Mouse (Mus musculus) brain, embryonic 14.5 days (tissue): ENCODE results near the gene Ngdn. TPM values are rescaled to one million over a fixed set of nuclear protein-coding genes. Genes with fewer than 3 reads are reported as not detected.
A peak's percentile ranks its signal among the peaks of the same experiment; 100 is the strongest.

Source experiments
- DNase-seq: peaks from one replicate; pipeline ENCODE4 v3.0.0-alpha.2; 2011; ENCODE audit warnings: low read depth
- CTCF ChIP-seq: fragments of 200-500 bp; IDR thresholded peaks from 2 replicates; pipeline ENCODE4 v1.5.1; 2012; ENCODE audit warnings: inconsistent platforms, mild to moderate bottlenecking, moderate library complexity, borderline replicate concordance; ENCODE audit not compliant: insufficient read depth, insufficient read length; ENCODE audit errors: extremely low read depth
- POLR2A ChIP-seq: fragments of 200-500 bp; IDR thresholded peaks from 2 replicates; pipeline ENCODE4 v1.6.1; 2012; ENCODE audit warnings: mild to moderate bottlenecking, inconsistent platforms, borderline replicate concordance; ENCODE audit not compliant: poor library complexity, insufficient read depth, insufficient read length, severe bottlenecking; ENCODE audit errors: extremely low read depth
- polyA plus RNA-seq: library from polyadenylated mRNA; depleted of rRNA; stranded (reverse); fragments of >200 nt; gene quantifications from 2 replicates; pipeline ENCODE4 v1.2.3, GENCODE M21; 2012

Ngdn gene
- polyA plus RNA-seq, 1 experiment, result 44.4 TPM

DNA sequence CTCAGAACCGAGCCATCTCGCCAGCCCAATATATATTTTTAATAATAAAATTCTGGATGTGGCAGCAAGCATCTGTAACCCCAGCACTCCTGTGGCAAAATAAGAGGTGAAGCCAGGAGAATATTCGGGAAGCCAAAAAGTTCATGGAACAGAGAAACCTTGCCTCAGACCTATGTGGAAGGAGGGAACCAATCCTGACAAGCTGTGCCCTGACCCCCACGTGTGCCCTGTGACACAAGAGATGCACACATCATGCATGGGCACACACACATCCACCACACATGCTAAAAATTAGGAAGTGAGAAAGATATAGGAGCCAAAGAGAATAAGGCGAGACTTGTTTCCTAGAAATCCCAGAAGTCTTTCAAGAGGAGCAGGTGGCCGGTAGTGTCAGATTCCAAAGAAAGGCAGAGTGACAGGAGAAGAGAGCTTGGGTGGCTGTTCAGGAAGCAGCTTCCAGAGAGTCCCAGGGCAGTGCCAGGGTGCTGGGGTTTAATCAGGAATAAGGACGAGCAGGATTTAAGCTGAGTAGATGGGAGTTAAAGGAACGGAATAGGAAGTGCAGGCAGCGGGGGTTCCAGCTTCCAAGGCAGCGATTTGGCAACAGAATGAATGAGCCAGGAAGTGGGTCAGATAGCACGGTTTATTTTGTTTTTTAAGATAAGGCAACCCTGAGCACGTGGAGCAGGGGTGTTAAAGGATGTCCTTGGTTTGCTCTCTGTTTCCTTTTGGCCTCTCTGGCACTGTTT is 13.1 kb upstream of the Ngdn start:
- DNase-seq, result no peak
- no peak for TF ChIP-seq POLR2A

GRCm38 (mm10) chr14:55002687-55003120 is 12.6 kb upstream of the Ngdn start:
- no peak for DNase-seq
- no peak for TF ChIP-seq CTCF
- no peak for TF ChIP-seq POLR2A

GRCm38 (mm10) chr14:55003878-55004855 is 11.1 kb upstream of the Ngdn start:
- DNase-seq, result peak; percentile 71
- TF ChIP-seq CTCF (no peak), POLR2A (no peak)

DNA sequence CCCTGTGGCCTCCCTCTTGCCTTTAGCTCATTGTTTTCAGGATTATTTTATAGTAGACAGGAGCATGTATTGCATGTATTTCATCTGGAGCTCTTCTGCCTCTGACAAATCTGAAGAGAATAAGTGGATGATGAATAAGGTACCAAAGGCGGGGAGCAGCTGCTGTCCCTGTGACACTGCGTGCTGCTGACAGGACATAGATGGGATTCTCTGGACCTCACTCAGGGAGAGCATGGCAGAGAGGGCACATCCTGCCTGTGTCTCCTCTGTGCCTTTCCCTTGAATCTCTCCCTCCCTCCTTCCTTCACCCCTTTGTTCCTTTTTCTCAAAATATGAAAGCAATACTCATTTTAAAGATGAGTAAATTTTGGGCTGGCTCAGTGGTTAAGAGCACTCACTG is 9.7 kb upstream of the Ngdn start:
- no peak for DNase-seq
- no peak for TF ChIP-seq POLR2A
- TF ChIP-seq CTCF, result no peak

- DNase-seq, result no peak
- no peak for TF ChIP-seq POLR2A
- no peak for TF ChIP-seq CTCF
Observed at GRCm38 (mm10) chr14:55005967-55006366, 9.3 kb upstream of the Ngdn start.

- no peak for DNase-seq
- no peak for TF ChIP-seq POLR2A
- no peak for TF ChIP-seq CTCF
Observed at GRCm38 (mm10) chr14:55006541-55006940, 8.7 kb upstream of the Ngdn start.

DNA sequence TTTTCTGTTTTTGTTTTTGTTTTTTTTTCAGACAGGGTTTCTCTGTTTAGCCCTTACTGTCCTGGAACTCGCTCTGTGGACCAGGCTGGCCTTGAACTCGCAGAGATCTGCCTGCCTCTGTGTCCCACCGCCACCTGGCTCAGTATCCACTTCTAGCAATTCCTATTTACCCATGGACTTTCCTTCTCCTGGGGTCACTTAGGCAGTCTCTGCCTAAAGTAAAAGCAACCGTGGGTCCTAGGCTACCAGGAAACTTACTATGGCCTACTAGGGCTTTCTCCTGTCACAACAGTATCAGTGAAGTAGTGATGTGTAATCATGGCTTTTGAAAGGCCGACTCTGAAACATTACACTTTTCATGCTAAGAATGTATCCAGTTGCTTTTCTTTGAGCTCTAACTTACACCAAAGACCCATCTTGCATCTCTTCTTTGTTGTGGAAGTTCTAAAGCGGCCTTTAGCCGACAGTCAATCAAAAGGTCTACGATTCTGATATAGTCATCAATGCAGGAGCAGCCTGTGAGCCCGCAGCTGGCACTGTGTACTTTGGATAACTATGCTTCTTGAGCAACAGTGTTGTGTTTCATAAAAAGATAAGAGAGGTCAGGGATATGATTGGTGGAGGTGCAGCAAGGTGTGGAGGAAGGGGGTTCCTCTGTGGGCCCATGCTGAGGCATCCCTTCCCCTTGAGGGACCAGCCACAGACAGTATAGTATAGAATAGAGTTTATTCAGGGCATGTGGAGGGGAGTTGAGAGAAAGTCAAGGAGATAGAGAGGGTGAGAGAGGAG is 7.9 kb upstream of the Ngdn start:
- TF ChIP-seq POLR2A, result no peak
- TF ChIP-seq CTCF, result no peak
- no peak for DNase-seq

- no peak for DNase-seq
- no peak for TF ChIP-seq POLR2A
- no peak for TF ChIP-seq CTCF
Observed at GRCm38 (mm10) chr14:55008417-55008816, 6.8 kb upstream of the Ngdn start.

DNA sequence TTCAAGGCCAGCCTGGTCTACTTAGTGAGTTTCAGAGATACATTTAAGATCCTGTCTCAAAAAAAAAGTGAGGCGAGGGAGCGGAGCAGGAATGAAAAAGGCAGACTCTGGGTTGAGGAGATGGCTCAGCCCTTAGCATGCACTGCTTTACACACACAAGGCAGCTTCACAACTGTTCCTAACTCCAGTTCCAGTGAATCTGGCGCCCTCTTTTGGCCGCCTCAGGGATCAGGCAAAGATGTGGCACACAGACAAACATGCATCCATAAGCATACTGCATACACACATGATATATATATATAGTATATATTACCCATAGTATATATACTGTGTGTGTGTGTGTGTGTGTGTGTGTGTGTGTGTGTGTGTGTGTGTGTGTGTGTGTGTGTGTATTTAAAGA is 4.1 kb upstream of the Ngdn start:
- TF ChIP-seq CTCF (peak; percentile 47; the same call in 1 of the 2 replicates), POLR2A (no peak)
- peak; percentile 45 for DNase-seq

- DNase-seq, result no peak
- TF ChIP-seq POLR2A, result no peak
Observed at GRCm38 (mm10) chr14:55014591-55014990, 663 bp upstream of the Ngdn start.

DNA sequence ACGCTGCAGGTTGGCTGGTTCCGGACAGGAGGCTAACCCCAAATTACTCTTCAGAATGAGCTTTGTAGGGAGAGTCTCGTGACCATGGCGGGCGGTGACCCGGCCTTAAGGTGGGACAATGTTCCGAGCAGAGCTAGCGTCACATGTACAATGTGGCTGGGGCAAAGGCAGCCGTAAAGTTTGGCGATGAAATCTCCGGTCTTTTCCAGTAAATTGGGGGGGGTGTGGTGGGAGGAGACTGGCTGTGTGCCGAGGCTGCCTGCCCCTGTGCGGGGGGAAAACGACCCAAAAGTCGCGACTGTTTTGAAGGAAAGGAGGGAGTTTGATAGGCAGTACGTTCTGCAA is 485 bp downstream of the Ngdn start:
- TF ChIP-seq CTCF (no peak), POLR2A (no peak)
- DNase-seq, result no peak

DNA sequence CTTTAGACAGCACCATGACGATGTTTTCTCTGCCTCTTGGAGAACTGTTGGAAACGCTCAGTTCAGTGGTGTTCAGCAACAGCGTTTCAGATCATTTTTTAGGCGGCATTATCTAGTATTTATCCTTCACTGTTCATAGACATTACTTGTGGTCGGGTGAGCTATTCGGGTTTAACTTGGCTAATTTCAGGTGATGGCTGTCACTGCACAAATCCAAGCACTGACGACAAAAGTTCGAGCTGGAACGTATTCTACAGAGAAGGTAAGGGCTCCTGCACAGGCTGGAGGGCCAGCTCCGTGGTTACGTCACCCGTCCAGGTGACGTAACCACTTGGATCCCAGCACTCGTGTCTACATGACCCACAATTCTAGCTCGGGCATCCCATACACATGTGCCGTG is 1.6 kb downstream of the Ngdn start:
- TF ChIP-seq CTCF (no peak), POLR2A (no peak)
- DNase-seq, result no peak

DNA sequence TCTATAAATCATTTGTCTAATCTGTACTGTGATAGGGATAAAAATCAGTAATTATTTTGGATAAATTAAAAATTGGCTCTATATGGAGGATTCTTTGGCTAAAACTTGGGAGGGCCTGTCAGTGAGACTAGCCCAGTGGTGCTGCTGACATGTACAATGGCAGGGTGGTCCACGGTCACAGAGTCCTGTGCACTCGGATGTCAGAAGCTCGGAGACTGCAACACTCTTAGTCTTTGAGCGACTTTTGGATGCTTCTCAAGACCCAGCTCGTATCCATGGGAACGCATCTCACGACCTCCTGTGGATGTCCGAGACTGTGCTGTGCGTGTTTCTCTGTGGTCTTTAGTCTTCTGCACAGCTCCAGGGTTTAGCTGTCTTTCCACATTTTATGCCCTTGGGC is 5.1 kb downstream of the Ngdn start:
- TF ChIP-seq CTCF, result no peak
- TF ChIP-seq POLR2A, result no peak
- no peak for DNase-seq
